Mouse (Mus musculus): ENCODE results near the gene Trpc7.

DNA sequence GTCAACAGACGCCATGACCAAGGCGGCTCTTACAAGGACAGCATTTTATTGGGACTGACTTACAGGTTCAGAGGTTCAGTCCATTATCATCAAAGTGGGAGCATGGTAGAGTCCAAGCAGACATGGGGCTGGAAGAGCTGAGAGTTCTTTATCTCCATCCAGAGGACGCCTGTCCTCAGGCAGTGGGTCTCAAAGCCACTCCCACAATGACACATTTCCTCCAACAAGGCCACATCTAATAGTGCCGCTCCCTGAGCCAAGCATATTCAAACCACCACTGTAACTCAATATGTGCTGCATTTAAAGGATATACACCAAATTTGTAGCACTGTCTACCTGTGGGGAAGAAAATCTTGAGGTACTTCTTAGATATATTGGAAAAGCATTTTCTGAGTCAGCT lies 161.2 kb downstream of the Trpc7 start:
- no peak for TF ChIP-seq CTCF (IDR thresholded peaks at IDR 0.05)
- TF ChIP-seq EP300 (IDR thresholded peaks at IDR 0.05): no peak

Measured in lung, postnatal 0 days (tissue).